Mouse (Mus musculus) heart, embryonic 10.5 days (tissue): ENCODE measurements around the gene Slc7a15. TPM values are rescaled to one million over a fixed set of nuclear protein-coding genes. Genes with fewer than 3 reads are reported as not detected.
"Not testable (repeated sequence)": the region's sequence is repeated elsewhere in the genome, so short reads cannot be mapped to it uniquely, and the experiment has no call there.

ENCODE experiments used
- DNase-seq: peaks from one replicate; pipeline ENCODE4 v3.0.0-alpha.2; 2017; ENCODE audit warnings: low spot score
- H3K27ac ChIP-seq: fragments of 300-500 bp; sonication (generic); 2 replicates; pipeline ENCODE4 v1.5.1; 2016; ENCODE audit warnings: mild to moderate bottlenecking
- H3K27me3 ChIP-seq: fragments of 300-500 bp; sonication (generic); 2 replicates; pipeline ENCODE4 v1.6.1; 2016; ENCODE audit warnings: mild to moderate bottlenecking; ENCODE audit not compliant: poor library complexity, insufficient read depth, severe bottlenecking
- H3K36me3 ChIP-seq: fragments of 300-500 bp; sonication (generic); 2 replicates; pipeline ENCODE4 v1.6.1; 2016; ENCODE audit warnings: mild to moderate bottlenecking, moderate library complexity
- H3K4me1 ChIP-seq: fragments of 300-500 bp; sonication (generic); 2 replicates; pipeline ENCODE4 v1.6.1; 2016; ENCODE audit warnings: mild to moderate bottlenecking
- H3K4me3 ChIP-seq: fragments of 300-500 bp; sonication (generic); 2 replicates; pipeline ENCODE4 v1.5.1; 2016; ENCODE audit warnings: mild to moderate bottlenecking, moderate library complexity
- H3K9me3 ChIP-seq: fragments of 300-500 bp; sonication (generic); 2 replicates; pipeline ENCODE4 v1.6.1; 2016; ENCODE audit warnings: mild to moderate bottlenecking, moderate library complexity
- WGBS: fragments of 180-500 bp; shearing (Covaris S2); methylation state at CpG from one replicate; pipeline ENCODE4 v1.1.7; 2016; 5-methylcytosine and 5-hydroxymethylcytosine counted together
- polyA plus RNA-seq: library from polyadenylated mRNA; unstranded; fragments of >200 nt; fragmentation: Nextera tagmentation; extraction: Ambion mirVana; gene quantifications from 2 replicates; pipeline ENCODE4 v1.2.1, GENCODE M21; 2016

Slc7a15 gene
- polyA plus RNA-seq, result not detected in 2 replicates

GRCm38 (mm10) chr12:8598966-8599365 lies at the start of gene Slc7a15:
Gene Slc7a15, minus strand, starts transcription at chr12:8599066.
- H3K36me3 ChIP-seq, H3K9me3 ChIP-seq, H3K4me1 ChIP-seq, H3K4me3 ChIP-seq, DNase-seq, H3K27ac ChIP-seq, H3K27me3 ChIP-seq: not testable (repeated sequence)
- WGBS, result 95% methylated on average over 7 of the region's 7 CpGs

GRCm38 (mm10) chr12:8648211-8648610 lies 49.3 kb upstream of the Slc7a15 start:
- 45% methylated on average over 8 of the region's 8 CpGs for WGBS
- H3K27ac ChIP-seq, H3K4me1 ChIP-seq, H3K9me3 ChIP-seq, H3K36me3 ChIP-seq, H3K4me3 ChIP-seq, DNase-seq, H3K27me3 ChIP-seq: not testable (repeated sequence)

- no peak for DNase-seq
- Histone ChIP-seq H3K9me3 (no peaks in the 10 kb centered on the region), H3K27ac (peak overlapping the region; percentile 99), H3K27me3 (no peaks in the 10 kb centered on the region), H3K4me3 (peak overlapping the region; percentile 87), H3K36me3 (no peaks in the 10 kb centered on the region), H3K4me1 (0 out of 2 replicates have a peak, but pooled peaks cover 5% of the 10 kb centered on the region)
- WGBS, result 6% methylated on average over 10 of the region's 10 CpGs
Observed at GRCm38 (mm10) chr12:8641425-8641735, 42.5 kb upstream of the Slc7a15 start.

- H3K4me3 ChIP-seq, result peak overlapping the region; percentile 87
- H3K9me3 ChIP-seq, result no peaks in the 10 kb centered on the region
- under 1% methylated on average over 46 of the region's 47 CpGs for WGBS
- no peaks in the 10 kb centered on the region for H3K36me3 ChIP-seq
- H3K4me1 ChIP-seq, result 0 out of 2 replicates have a peak, but pooled peaks cover 5% of the 10 kb centered on the region
- H3K27ac ChIP-seq, result peak overlapping the region; percentile 99
- H3K27me3 ChIP-seq, result no peaks in the 10 kb centered on the region
- DNase-seq, result peak; percentile 98
Observed at GRCm38 (mm10) chr12:8640711-8641424, 42.0 kb upstream of the Slc7a15 start.

GRCm38 (mm10) chr12:8640186-8640585 lies 41.3 kb upstream of the Slc7a15 start:
- not testable (repeated sequence) for H3K27me3 ChIP-seq, H3K4me1 ChIP-seq, H3K27ac ChIP-seq, H3K9me3 ChIP-seq, H3K36me3 ChIP-seq, DNase-seq
- 8% methylated on average over 2 of the region's 2 CpGs for WGBS
- H3K4me3 ChIP-seq, result peak overlapping the region; percentile 87

- H3K4me1 ChIP-seq, H3K27me3 ChIP-seq, H3K9me3 ChIP-seq, H3K4me3 ChIP-seq, H3K27ac ChIP-seq, H3K36me3 ChIP-seq: not testable (repeated sequence)
- WGBS, result 67% methylated on average over 10 of the region's 10 CpGs
- peak; percentile 85 for DNase-seq
Observed at GRCm38 (mm10) chr12:8638411-8639087, 39.7 kb upstream of the Slc7a15 start.

- Histone ChIP-seq H3K9me3 (no peaks in the 10 kb centered on the region), H3K27ac (no peak overlapping the region), H3K27me3 (no peaks in the 10 kb centered on the region), H3K4me1 (0 out of 2 replicates have a peak, but pooled peaks cover 5% of the 10 kb centered on the region), H3K36me3 (no peaks in the 10 kb centered on the region), H3K4me3 (no peak overlapping the region)
- WGBS, result 89% methylated on average over 14 of the region's 14 CpGs
- no peak for DNase-seq
Observed at GRCm38 (mm10) chr12:8636945-8637344, 38.1 kb upstream of the Slc7a15 start.

GRCm38 (mm10) chr12:8635546-8635945 lies 36.7 kb upstream of the Slc7a15 start:
- Histone ChIP-seq H3K4me3 (no peak overlapping the region), H3K36me3 (no peaks in the 10 kb centered on the region), H3K27ac (no peak overlapping the region), H3K9me3 (no peaks in the 10 kb centered on the region), H3K27me3 (no peaks in the 10 kb centered on the region), H3K4me1 (0 out of 2 replicates have a peak, but pooled peaks cover 5% of the 10 kb centered on the region)
- DNase-seq, result no peak
- WGBS, result 97% methylated on average over 4 of the region's 4 CpGs

GRCm38 (mm10) chr12:8634306-8634705 lies 35.4 kb upstream of the Slc7a15 start:
- H3K27ac ChIP-seq, result no peak overlapping the region
- DNase-seq, result no peak
- WGBS, result 96% methylated on average over 1 of the region's 1 CpGs
- H3K9me3 ChIP-seq, result no peaks in the 10 kb centered on the region
- no peaks in the 10 kb centered on the region for H3K27me3 ChIP-seq
- H3K36me3 ChIP-seq, result no peaks in the 10 kb centered on the region
- no peaks in the 10 kb centered on the region for H3K4me1 ChIP-seq
- H3K4me3 ChIP-seq, result no peak overlapping the region

GRCm38 (mm10) chr12:8632737-8633365 lies 34.0 kb upstream of the Slc7a15 start:
- Histone ChIP-seq H3K27ac (no peak overlapping the region), H3K36me3 (no peaks in the 10 kb centered on the region), H3K27me3 (no peaks in the 10 kb centered on the region), H3K4me3 (no peak overlapping the region), H3K4me1 (no peaks in the 10 kb centered on the region), H3K9me3 (no peaks in the 10 kb centered on the region)
- no peak for DNase-seq
- WGBS, result 83% methylated on average over 2 of the region's 2 CpGs

GRCm38 (mm10) chr12:8631691-8632090 lies 32.8 kb upstream of the Slc7a15 start:
- no peak for DNase-seq
- Histone ChIP-seq H3K9me3 (no peaks in the 10 kb centered on the region), H3K4me1 (no peaks in the 10 kb centered on the region), H3K36me3 (no peaks in the 10 kb centered on the region), H3K27me3 (no peaks in the 10 kb centered on the region), H3K4me3 (no peak overlapping the region), H3K27ac (no peak overlapping the region)
- 89% methylated on average over 1 of the region's 1 CpGs for WGBS

GRCm38 (mm10) chr12:8629537-8629936 lies 30.7 kb upstream of the Slc7a15 start:
- no peak overlapping the region for H3K27ac ChIP-seq
- no peaks in the 10 kb centered on the region for H3K27me3 ChIP-seq
- no peak overlapping the region for H3K4me3 ChIP-seq
- DNase-seq, result no peak
- H3K36me3 ChIP-seq, result no peaks in the 10 kb centered on the region
- 91% methylated on average over 6 of the region's 6 CpGs for WGBS
- H3K4me1 ChIP-seq, result no peaks in the 10 kb centered on the region
- no peaks in the 10 kb centered on the region for H3K9me3 ChIP-seq

GRCm38 (mm10) chr12:8620678-8621018 lies 21.8 kb upstream of the Slc7a15 start:
- Histone ChIP-seq H3K4me3 (no peak overlapping the region), H3K27ac (no peak overlapping the region), H3K9me3 (no peaks in the 10 kb centered on the region), H3K4me1 (no peaks in the 10 kb centered on the region), H3K36me3 (0 out of 2 replicates have a peak, but pooled peaks cover 4% of the 10 kb centered on the region), H3K27me3 (no peaks in the 10 kb centered on the region)
- no peak for DNase-seq
- 90% methylated on average over 5 of the region's 5 CpGs for WGBS
